Mouse (Mus musculus) CH12.LX (cell line): Measurements from ENCODE around the gene Unc13a.

Experiments
- BHLHE40 ChIP-seq: IDR thresholded peaks from 2 replicates; pipeline ENCODE4 v1.6.1; 2011; ENCODE audit warnings: mild to moderate bottlenecking, low read depth, low read length, improper control_type of control experiment
- EP300 ChIP-seq: IDR thresholded peaks from 2 replicates; pipeline ENCODE4 v1.6.1; 2011; ENCODE audit warnings: low read length, improper control_type of control experiment
- IRF4 ChIP-seq: IDR thresholded peaks from 2 replicates; pipeline ENCODE4 v1.6.1; 2014; ENCODE audit warnings: low read depth, mild to moderate bottlenecking, inconsistent platforms, low read length, improper control_type of control experiment
- MAX ChIP-seq: IDR thresholded peaks from 2 replicates; pipeline ENCODE4 v1.6.1; 2011; ENCODE audit warnings: low read length, improper control_type of control experiment
- NELFE ChIP-seq: IDR thresholded peaks from 2 replicates; pipeline ENCODE4 v1.6.1; 2011; ENCODE audit warnings: low read depth, low read length, improper control_type of control experiment
- POLR2A ChIP-seq: IDR thresholded peaks from 2 replicates; pipeline ENCODE4 v1.6.1; 2011; ENCODE audit warnings: low read depth, mild to moderate bottlenecking, improper control_type of control experiment, low read length
- SIN3A ChIP-seq: IDR thresholded peaks from 2 replicates; pipeline ENCODE4 v1.6.1; 2012; ENCODE audit warnings: low read length, improper control_type of control experiment, inconsistent platforms
- ZKSCAN1 ChIP-seq: IDR thresholded peaks from 2 replicates; pipeline ENCODE4 v1.6.1; 2012; ENCODE audit warnings: low read depth, inconsistent platforms, low read length, improper control_type of control experiment, borderline replicate concordance
- ZNF384 ChIP-seq: IDR thresholded peaks from 2 replicates; pipeline ENCODE4 v1.6.1; 2012; ENCODE audit warnings: low read depth, low read length, improper control_type of control experiment, inconsistent platforms

DNA sequence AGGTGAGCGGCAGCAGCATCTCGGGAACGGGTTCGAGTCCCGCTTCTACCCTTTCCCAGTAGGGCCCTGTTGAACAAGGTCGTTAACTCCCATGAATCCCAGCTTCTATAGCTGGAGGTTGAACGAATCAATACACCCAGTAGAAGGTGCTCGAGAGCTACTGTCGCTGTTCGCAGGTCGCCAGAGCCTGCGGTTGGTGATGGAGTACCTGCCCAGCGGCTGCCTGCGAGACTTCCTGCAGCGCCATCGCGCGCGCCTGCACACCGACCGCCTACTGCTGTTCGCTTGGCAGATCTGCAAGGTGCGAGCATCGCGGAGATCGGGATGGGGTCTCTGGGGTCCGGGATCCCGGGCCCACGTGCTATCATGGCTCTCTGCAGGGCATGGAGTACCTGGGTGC is 14.0 kb upstream of the Unc13a start:
- no peak for TF ChIP-seq MAX
- no peak for TF ChIP-seq NELFE
- no peak for TF ChIP-seq BHLHE40
- TF ChIP-seq EP300, result no peak
- TF ChIP-seq ZNF384, result no peak
- no peak for TF ChIP-seq IRF4
- TF ChIP-seq ZKSCAN1, result no peak
- no peak for TF ChIP-seq SIN3A
- TF ChIP-seq POLR2A, result no peak
